Mouse (Mus musculus): ENCODE data around the gene Tnrc6c. TPM values are rescaled to one million over a fixed set of nuclear protein-coding genes. Genes with fewer than 3 reads are reported as not detected.

The Tnrc6c gene
- polyA plus RNA-seq, 1 experiment = 56.5 TPM

DNA sequence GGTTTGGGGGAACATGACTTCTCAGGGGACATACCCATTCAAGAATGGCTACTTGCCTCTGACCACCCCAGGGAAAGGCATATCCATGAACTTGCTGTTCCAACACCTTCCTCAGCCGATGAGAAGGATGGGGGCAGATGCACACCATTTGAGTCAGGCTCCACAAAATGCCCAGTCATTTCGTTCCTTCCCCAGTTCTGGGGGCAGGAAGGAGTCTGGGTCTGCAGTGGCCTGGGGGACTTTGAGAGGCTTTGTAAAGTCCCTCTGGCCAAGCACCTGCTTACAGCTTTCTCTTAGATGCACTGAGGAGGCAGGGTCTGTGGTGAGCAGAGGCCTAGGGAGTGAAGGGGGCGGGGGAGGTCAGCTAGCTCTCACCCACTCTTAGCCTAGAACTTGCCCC lies 20.8 kb upstream of the Tnrc6c start:
- DNase-seq (ENCODE audit: extremely low spot score in 1 of 2, low spot score in 1 of 2) = no peak

- no peak for DNase-seq (ENCODE audit: extremely low spot score in 1 of 2, low spot score in 1 of 2)
Measured at GRCm38 (mm10) chr11:117638386-117638785, 15.7 kb upstream of the Tnrc6c start.

DNA sequence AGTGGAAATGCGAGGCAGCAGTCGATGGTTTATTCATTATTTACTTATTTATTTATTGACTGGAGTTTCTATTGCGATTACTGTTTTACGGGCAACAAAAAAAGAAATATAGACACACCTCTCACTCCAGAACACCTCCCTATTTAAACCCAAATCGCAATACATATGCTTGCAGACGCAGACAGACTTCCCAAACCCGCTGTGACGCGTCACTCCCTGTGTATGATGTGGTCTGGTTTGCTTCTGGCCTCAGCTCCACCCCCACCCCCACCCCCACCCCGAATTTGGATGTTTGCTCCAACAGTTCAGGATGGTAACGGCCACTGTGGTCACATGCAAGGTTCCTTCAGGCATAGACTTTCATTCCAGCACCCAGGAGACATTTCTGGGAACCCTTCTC lies 15.3 kb upstream of the Tnrc6c start:
- no peak for DNase-seq (ENCODE audit: extremely low spot score in 1 of 2, low spot score in 1 of 2)

DNA sequence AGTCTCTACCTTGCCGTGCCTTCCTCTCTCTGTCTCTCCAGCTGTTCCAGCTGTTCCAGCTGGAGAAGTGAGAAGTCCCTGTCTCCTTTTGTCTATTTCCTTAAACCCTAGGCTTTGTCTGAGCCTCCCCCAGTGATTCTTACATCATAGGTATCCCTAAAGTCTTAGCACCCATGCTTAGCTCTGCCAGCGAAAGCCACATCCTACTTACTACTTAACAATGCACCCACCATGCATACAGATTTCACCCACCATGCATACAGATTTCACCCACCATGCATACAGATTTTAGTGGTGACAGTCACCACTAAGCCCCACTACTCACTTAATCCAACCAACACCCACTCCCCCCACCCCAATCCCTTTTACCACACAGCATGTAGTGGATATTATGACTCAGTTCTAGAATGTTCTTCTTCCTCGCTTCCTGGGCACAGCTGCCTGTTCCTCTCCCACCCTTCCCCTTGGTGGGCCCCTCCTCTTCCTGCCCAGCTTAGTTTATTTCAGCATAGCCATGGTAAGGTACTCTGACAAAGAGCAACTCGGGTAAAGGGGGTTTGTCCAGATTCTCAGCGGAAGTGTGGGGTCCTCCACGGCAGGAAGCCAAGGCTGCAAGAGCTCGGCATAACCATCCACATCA lies 14.6 kb upstream of the Tnrc6c start:
- DNase-seq (ENCODE audit: extremely low spot score in 1 of 2, low spot score in 1 of 2) = no peak

GRCm38 (mm10) chr11:117642181-117642580 lies 11.9 kb upstream of the Tnrc6c start:
- DNase-seq (ENCODE audit: extremely low spot score in 1 of 2, low spot score in 1 of 2) = no peak

- DNase-seq (ENCODE audit: extremely low spot score in 1 of 2, low spot score in 1 of 2) = no peak
Measured at GRCm38 (mm10) chr11:117643240-117643639, 10.8 kb upstream of the Tnrc6c start.

- no peak for DNase-seq (ENCODE audit: extremely low spot score in 1 of 2, low spot score in 1 of 2)
Measured at GRCm38 (mm10) chr11:117646786-117647185, 7.3 kb upstream of the Tnrc6c start.

DNA sequence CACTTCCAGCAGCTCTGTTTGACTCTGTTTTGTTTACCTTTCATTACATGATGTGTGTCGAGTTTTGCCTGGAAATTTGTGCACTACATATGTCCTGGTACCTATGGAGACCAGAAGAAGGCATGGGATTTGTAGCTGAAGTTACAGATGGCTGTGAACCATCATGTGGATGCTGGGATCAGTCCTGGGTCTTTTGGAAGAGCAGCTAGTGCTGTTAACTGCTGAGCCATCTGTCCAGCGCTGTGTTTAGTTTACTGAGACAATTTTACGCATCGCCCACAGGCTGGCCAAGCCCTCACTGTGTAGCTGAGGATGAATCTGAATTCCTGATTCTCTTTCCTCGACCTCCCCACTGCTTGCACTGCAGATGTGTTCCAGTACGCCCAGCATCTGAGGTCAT lies 6.1 kb upstream of the Tnrc6c start:
- peak in 1 of 2 experiments; percentile 22 for DNase-seq (ENCODE audit: extremely low spot score in 1 of 2, low spot score in 1 of 2)

DNA sequence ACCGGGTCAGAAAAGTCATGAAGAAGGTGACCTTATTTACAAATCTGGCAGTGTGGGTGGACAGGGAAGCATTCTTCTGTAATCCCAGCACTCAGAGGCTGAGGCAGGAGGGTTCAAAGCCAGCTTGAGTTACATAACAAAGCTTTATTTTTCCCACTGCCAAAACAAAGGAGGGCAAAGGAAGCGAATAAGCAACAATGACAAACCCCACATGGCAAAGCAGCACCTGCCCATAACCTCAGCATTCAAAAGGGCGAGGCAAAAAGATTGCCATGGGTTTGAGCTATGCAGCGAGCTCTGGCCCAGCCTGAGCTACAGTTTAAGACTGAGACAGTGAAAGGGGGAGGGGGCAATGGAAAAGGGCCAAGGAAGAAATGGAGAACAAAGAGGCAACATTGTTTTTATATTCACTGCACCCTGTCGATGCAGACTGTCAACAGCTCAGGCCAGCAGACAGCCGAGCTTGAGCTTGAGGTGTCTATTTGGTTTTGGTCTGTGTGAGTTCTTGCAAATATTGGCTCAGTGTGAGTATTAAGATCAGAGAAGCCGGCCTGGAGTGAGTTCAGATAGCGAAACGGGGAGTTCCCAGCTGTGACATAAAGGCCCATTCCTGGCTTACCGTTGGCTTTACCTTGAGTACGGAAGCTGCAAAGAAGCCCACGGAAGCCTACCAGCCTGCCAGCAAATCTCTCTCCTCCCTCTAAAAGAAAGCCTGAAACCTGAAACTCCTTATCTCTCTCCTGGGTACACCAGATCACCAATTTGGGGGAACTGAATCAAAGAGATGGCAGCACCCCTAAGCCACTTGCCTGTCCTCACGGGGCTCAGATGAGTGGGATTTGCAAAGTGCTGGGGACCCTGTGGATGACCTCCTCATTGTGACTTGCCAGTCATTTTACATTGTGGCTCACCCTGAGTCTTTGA lies 3.1 kb upstream of the Tnrc6c start:
- no peak for DNase-seq (ENCODE audit: extremely low spot score in 1 of 2, low spot score in 1 of 2)

DNA sequence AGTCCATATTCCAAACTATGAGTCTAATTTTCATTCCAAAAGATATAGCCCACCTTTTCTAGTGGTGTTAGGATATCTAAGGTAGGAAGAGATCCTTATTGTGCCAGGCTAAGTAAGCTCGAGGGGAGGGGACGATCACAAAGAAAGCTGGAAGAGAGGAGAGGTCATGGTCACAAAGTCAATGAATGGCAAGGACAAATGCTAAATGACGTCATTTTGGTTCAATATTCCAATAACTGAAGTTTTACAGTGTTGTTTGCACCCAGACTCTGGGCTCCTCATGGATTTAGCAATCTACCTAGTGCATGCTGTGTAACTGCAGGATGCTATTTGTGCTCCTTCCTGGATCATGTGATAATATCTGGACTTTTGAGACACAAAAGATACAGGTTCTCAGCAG lies 1.2 kb upstream of the Tnrc6c start:
- DNase-seq (ENCODE audit: extremely low spot score in 1 of 2, low spot score in 1 of 2) = no peak

GRCm38 (mm10) chr11:117654380-117654924 lies 363 bp downstream of the Tnrc6c start:
- peak; percentile 99 to 100 for DNase-seq (ENCODE audit: extremely low spot score in 1 of 2, low spot score in 1 of 2)

DNA sequence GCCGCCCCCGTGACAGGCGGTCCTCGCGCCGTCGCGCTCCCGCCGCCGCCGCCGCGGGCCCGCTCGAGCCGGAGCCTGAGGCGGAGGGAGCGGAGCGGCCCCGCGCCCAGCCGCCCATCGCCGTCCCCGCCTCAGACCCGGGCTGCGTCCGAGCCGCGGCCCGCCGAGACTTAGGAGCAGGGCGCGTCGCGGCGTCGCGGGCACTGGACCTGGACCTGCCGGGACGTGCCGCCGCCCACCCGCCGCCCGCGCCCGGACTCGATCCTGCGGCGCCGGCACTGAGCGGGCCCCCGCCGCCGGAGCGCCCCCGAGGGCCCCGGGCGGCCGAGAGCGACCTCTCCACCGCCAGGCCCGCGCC lies 824 bp downstream of the Tnrc6c start:
- no peak for DNase-seq (ENCODE audit: extremely low spot score in 1 of 2, low spot score in 1 of 2)

DNA sequence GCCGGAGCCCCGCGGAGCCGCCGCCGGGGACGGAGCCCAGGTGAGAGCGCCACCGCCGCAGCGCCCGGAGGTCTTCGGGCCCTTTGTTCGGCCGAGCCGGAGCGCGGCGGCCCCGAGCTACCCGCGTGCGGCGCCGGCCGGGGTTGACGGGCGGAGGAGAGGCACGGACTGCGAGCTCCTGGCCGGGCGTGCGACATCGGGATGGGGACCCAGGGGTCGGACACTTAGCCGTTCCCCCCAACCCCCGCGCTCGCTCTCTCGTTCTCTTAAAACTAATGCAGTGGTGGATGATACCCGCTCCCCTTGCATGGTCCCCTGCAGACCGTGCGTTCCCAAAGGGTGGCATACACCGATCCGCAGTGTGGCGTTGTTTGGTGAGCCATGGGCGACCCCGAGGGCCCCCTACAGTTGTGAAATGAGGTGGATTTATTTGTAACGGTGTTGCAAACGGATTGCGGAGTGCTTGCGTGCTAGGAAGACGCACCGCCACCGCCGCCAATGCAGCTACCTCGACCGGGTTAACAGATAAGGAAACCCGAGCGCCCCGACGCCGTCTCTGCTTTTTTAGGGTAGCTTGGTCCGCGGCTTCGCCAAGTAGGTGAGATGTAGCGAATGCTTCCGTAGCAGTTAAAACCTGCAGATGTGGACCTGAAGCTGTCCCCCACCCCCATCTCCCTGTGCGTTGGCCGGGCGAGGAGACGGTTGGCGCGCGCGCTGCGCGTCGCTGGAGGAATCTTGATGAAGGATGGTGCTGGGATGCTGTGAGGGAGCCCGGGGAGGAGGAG lies 1.4 kb downstream of the Tnrc6c start:
- DNase-seq (ENCODE audit: extremely low spot score in 1 of 2, low spot score in 1 of 2) = peak; percentile 59 to 81

- no peak for DNase-seq (ENCODE audit: extremely low spot score in 1 of 2, low spot score in 1 of 2)
Measured at GRCm38 (mm10) chr11:117656077-117656401, 1.9 kb downstream of the Tnrc6c start.

- DNase-seq (ENCODE audit: extremely low spot score in 1 of 2, low spot score in 1 of 2) = peak in 1 of 2 experiments; percentile 68
Measured at GRCm38 (mm10) chr11:117658974-117659373, 4.9 kb downstream of the Tnrc6c start.

DNA sequence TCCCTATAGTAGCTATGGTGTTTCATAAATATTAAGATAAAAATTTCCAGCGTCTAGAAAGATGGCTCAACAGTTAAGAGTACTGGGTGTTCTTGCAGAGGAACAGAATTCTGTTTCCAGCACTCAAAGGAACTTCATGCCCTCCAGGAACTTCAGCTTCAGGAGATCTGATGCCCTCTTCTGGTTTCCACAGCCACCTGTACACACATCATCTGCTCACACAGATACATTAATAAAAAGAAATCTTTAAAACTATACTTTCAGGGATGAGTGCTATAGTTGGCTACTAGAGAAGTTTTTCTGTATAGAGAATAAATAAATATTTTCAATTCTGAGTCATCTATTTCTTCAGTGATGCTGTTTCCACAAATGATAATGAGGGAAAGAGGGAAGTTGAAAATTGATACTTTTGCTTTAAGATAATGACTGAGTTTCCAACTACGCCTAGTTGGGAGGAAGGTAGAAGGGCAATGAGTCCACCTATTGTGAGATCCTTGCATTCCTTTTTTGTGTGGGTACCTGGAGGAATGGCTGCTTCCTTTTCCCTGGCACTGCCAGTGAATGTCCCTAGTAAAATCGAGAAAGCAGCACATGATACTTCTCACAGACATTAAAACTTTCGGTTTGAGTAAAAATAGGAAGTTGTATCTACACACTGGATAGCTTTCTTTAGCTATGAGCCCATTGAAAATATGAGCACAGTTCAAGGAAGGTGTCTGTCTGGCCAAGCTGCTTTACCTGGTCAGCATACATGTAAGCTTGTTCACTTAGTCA lies 9.1 kb downstream of the Tnrc6c start:
- DNase-seq (ENCODE audit: extremely low spot score in 1 of 2, low spot score in 1 of 2) = no peak

DNA sequence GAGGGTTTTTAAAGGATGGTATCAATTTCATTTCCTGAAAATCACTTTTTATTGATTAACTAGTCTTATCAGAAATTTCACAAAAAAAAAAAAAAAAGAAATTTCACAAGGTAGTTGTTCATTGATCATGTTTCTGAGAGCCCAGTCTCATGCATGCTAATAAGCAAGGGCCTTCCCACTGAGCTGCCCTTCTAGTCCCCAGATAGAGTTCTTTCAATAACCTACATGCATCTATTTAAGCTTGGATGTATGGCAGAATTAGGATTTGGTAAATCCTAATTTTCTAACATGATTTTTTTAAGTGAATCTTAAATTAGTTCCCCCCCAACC lies 9.7 kb downstream of the Tnrc6c start:
- DNase-seq (ENCODE audit: extremely low spot score in 1 of 2, low spot score in 1 of 2) = no peak

DNA sequence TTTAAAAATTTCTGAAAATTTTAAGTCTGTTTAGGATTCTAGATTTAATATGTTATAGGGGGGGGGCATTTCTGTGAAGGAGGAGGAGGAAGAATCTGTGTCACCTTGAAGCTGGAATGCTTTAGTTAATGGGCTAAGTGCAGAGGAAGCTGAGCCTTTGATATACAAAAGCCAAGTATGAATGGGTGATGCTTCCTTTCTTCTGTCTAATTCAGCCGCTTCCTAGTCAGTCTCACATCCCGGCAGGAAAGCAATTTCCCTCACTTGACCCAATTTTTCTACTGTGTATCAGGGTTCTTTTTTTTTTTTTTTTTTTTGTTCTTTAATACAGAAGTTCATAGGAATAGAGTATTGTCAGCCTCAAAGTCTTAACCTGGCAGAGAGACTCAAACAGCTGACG lies 11.1 kb downstream of the Tnrc6c start:
- DNase-seq (ENCODE audit: extremely low spot score in 1 of 2, low spot score in 1 of 2) = no peak

DNA sequence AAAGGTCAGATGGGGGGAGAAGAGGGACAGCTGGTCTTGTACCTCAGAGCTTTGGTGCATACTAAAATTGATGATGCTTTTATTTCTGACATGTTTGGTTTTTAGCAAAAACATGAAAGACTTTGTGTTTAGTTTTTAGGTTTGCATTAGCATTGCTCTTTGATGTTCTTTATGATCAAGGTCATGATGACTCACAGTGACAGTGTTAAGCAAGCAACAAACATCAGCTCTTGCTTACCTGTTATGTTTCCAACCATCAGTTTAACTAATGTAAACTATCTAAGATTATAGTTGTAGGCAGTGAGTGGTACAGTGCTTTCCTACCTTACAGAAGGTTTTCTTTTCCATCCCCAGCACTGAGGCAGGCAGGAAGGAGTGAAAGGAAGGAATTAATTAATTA lies 12.5 kb downstream of the Tnrc6c start:
- DNase-seq (ENCODE audit: extremely low spot score in 1 of 2, low spot score in 1 of 2) = no peak

- DNase-seq (ENCODE audit: extremely low spot score in 1 of 2, low spot score in 1 of 2) = no peak
Measured at GRCm38 (mm10) chr11:117667152-117667551, 13.1 kb downstream of the Tnrc6c start.

- DNase-seq (ENCODE audit: extremely low spot score in 1 of 2, low spot score in 1 of 2) = no peak
Measured at GRCm38 (mm10) chr11:117667825-117668224, 13.7 kb downstream of the Tnrc6c start.
